Mouse (Mus musculus) right cerebral cortex, adult 18-20 months (tissue): Measurements from ENCODE around the gene Plch2.
"Not testable (repeated sequence)": the region's sequence is repeated elsewhere in the genome, so short reads cannot be mapped to it uniquely, and the experiment has no call there.

ENCODE experiments used
- DNase-seq: peaks from one replicate; pipeline ENCODE4 v3.0.0; 2022; ENCODE audit warnings: mixed read lengths

Plch2 gene

DNA sequence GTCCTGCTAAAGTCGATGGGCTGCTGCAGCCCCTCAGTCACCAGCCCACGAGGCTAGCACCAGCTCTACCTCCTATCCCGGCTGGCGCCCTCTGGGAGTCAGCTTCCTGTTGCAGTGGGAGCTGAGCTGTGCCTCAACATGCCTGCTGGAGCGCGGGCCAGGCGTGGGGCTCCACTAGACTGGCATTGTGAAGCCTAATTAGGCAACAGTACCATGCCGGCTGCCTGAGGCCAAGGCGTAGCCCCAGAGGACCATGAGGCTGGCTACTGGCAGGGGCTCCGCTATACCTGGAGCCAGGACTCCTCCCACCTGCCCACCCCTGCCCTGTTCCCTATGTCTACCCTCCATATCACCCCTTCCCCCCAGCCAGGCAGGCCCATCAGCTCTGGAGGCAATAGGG, at the start of gene Plch2:
Plch2 (minus strand) TSS at position 61 of the 400 bp plus-strand sequence.
- DNase-seq: no peak

DNA sequence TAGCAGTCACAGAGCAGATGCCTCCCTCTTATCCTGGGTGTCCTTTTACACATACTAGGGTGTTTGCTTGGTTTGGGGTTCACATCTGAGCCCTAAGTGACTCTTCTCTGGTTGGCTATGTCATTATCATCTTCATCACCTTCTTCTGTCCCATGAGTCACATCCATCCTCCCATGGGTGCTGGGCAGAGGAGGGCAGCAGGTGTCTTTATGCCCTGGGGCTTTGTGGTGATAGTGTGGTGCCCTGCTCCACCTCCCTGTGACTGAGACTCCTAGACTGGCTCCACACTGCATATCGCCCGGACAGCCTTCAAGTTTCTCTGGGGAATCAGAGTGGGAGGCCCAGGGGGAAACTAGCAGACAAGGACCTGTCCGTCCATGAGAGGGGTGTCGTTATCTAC, 42.0 kb upstream of the Plch2 start:
- DNase-seq: no peak

DNA sequence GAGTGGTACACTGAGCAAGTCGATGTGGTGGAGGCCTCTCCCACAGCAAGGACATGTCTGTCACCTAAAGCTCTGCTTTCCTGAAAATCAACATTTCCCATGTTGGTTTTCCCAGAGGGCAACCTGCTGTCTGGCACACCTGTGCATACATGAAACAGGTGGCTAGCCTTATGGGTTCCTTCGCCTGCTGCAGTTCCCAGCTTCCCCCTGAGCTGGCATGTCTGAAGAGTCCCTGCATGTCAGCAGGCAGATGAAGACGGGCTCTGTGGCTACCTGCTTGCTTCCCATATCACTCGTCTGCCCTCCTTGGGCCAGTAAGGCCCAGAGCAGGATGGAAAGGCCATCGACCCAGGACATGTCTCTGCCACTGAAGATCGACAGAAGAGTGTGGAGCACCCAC, 40.9 kb upstream of the Plch2 start:
- no peak for DNase-seq

DNA sequence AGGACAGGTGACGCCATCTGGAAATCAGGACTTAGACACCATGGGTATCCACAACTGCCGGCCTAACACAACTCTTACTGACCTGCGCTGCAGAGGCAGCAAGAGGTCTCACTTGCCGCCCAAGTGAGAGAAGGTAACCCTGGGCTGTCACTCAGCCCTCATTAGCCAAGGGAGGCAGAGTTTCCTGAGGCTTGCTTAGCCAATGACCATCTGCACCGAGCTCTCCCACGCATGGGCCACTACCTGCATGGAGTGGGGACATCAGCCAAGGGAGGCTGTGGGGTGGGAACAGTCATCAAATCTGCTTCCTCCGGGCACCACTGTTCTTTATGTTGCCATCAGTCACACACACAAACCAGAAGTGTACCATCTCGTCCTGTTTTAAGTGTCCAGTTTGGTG, 39.4 kb upstream of the Plch2 start:
- DNase-seq: no peak

DNA sequence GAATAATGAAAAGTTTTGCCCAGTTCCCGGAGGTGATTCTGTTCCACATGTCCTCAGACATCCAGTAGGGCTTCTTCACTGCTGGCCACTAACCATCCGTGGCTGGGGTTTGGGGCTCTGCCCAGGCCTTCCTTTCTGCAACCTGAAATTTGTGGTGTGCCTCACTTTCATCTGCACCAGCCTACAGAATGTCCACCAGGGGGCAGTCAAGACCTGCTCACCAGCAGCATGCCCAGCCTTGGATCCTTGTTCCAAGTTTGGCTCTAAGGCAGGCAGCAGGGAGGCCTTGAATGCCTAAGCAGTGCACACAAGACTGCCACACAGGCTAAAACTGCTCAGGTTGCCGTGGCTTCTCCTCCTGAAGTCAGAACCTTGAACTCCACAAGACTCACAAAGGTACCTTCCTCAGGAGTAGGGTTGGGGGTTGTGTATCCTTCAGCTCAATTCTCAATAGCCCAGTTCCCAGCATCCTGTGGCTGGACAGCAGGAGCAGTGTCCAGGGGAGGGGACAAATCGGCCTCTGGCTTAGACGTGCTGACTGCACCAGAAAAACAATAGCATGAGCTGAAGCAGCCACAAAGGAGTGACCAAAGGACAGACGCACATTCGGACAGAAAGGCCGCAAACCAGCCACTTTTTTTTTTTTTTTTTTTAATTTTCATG, 38.8 kb upstream of the Plch2 start:
- peak; percentile 90 for DNase-seq

DNA sequence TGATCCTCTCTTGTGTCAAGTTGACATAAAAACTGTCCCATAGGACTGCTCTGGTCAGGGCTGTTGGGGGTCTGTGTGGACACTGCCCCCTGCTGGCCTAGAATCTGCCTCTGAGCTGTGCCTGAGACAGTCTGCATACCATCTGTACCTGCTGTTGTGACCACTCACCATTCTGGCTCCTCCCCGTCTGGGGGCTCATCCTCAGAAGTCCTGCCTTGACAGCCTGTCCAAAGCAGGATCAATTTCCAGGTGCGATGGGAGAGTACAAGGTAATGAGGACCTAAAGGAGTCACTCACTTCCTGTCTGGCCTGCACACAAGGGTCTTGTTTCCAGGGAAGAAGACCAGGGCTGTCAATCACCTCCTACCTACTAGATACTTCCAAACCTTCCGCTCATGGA, 38.0 kb upstream of the Plch2 start:
- no peak for DNase-seq

DNA sequence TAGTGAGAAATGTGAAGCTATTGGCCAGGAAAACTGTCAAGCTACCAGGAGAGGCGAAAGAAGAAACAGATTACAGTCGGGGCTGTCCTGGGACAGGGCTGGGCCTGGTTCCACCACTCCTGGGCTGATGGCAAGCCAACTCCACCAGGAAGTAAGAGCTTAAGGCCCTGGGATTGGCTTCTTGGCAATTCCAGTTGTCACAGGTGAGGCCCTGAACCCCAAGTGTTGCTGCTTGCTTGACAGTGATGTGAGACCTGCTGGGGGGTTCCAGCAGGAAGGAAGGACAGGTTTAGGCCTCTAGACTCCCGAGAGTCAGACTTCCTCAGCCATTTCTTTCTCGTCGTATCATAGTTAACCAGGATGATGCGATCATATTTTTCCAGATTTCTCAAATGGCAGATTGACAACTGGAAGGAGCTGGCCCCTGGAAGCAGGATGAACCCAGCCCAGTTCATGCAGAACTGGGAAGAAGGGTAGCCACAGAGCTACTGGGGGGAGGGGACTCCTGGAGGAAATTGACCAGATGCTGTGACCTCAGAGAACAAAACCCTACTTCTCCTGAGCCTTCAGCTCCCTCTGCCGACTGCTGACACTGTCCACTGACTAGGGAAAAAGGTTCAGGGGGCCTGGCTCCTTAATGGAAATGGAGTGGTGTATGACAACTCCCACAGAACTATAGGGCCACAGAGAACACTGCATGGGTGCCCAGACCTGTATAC, 37.0 kb upstream of the Plch2 start:
- DNase-seq: no peak

DNA sequence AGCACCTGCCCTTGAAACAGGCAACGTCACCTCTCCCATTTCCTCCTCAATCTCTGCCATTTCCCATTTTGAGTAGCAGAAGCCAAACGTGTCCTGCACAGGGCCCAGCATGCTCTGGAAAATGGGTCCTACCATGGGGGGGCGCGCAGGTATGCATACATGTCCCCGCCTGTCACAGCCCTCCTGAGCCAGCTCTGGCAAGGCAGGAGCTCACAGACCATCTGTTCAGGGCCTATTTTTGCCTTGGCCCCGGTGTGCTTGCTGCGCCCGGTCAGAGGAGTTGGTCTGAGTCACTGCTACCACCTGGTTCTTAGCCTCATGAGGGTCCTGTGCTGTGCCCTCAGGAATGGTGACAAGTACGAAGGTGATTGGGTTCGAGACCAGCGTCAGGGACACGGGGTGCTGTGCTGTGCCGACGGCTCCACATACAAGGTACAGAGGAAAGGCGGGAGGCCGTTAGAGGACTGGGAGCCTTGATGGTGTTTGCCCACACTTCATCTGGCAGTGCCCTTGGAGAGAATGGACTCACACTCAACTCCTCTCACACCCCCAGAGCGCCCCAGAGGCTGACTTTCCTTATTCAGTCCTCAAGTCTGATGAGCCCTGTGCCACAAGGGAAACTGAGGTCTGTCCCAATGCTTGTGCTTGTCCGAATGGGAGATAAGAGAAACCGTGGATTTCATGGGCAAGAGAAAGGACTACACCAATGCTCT, 36.3 kb upstream of the Plch2 start:
- DNase-seq: no peak

DNA sequence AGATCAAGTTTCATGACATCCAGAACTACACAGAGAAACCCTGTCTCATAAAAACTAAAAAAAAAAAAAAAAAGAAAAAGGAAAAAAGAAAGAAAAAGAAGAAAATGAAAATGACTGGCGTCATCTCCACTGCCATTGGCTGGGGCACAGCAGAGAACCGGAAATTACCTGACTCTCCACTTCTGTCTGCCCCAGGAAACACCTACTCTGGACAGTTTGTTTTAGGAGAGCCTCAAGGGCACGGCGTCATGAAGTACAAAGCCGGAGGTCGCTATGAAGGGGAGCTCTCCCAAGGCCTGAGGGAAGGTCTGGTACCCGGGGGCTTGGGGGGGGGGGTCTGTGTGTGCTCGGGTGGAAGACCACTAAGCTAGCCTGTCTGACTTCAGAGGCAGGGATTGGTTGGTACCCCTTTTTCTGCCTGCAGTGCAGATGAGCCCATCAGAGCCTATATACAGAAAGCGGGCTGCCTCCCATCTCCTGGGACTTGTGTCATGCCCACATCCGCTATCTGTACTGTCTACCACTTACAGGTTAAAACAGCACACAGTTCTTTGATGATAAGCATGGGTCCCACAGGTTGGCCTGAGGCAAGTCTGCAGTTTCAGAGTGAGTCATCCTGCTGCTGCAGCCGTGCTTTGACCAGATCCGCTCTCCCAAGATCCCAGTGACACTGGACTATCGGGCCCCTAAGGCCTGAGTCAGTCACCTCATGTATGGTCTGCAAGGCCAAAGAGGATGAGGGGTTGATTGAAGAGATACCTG, 34.3 kb upstream of the Plch2 start:
- DNase-seq: no peak

DNA sequence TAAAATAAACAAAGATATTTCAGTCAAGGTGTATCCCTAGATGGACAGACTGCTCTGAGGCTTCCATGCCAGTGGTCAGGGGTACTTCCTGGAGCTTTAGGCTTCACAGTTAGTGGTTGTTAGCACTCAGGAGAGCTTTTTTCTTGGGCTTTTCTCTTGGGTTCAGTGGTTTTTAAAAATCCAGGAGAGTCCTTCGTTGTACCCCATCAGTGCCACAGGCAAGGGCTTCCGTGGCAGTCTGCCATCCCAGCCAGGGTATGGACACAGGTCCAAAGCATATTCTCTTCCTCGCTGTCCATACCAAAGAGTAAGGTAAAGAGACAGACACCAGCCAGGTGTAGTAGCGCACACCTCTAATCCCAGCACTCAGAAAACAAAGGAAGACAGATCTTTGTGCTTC, 33.6 kb upstream of the Plch2 start:
- no peak for DNase-seq

DNA sequence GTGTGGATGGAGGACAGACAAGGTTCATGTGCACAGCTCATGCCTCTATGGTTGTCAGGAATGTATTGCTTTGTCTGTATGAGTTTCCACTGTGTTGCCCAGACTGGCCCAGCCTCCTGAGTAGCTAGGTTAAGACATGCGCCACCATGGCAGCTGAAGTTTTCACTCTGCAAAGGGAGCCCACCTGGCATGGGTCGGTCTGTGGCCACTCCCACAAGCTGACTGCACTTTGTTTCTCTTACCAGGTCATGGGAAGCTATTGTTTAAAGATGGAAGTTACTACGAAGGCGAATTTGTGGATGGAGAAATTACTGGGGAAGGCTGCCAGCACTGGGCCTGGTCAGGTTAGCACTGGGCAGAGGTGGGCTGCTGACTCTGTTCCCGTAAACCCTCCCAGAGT, 32.7 kb upstream of the Plch2 start:
- no peak for DNase-seq

DNA sequence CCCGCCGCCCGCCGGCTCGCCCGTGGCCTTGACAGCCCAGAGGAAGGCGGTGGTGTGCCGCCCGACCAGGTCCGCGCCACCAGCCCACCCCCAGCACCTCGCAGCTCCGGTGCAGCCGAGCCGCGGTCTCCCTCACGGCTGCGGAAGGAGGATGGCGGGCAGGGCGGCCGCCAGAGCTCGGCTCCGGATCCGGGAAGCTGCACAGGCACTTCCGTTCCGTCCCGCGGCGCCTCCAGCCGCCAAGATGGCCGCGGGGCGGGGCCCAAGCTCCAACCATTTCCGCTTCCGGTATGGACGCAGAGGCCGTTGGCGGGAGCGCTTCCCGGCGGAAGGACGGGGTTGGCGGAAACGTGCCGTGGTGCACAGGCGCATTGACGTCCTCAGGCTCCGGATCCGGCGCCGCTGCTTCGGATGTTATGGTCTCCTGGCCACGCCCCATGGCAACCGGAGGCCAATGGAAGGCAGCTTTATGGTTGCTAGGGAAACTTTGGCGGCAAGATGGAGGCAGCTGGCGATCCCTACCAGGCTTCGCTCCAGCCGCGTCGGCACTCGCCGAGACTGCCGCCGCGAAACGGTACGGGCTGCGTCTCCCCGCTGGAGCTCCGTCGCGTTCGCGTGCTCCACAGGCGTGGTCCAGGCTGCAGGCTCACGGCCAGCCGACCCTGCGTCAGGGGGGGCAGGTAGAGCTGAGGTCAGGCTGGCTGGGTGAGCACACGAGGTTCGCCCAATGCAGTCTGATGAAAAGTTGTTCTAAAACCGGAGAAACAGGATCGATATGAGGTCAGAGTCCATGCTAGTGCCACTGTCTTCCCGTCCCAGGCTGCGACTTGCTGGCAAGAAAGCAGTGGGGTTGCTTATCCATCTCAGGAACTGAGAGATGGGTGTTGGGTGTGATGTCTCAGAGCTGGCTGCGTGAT, 29.8 kb upstream of the Plch2 start, which contains the start of the genes Rer1 and Morn1:
Rer1 (minus strand) TSS at position 275 of the 917 bp plus-strand sequence.
Morn1 (plus strand) TSS at position 470 of the 917 bp plus-strand sequence.
- DNase-seq: peak; percentile 100

DNA sequence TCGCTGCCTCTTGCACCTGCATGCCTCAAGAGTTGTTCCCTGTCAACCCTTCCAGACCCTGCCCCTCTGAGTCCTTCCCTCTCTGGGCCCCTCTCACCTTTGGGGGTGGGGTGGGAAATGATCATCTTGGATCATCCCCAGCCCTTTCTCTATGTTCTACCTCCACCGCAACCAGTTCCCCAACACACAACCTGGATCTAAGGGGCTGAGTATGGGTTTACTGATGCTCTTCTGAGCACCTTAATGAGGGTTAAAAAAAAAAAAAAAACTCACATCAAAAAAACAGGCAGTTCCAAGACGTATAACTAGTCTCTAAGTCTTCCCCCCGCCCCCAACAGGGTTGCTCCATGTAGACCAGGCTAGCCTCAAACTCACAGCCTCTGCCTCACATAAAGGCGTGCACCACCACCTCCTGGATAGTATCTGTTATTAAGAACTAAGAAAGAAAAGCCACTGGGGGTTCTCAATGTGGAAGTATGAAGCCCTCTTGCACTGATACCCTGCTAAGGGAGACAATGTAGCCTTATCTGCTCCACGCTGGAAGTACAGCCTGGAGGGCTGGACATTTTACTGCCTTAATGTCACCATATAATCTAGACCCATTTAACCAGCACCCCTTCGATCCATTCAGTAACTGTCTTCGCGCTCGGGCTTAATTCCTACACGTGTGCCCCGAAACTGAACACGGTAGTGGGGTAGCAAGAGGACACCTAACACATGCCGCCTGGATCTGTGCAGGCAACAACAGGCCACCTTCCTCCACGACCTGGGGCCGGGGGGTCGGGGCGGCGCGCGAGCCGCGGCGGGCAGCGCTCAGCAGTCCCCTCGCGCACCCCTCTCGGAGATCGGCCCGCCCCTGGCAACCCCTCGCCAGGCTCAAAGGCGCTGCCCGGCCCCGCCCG, 28.9 kb upstream of the Plch2 start:
- DNase-seq: no peak

DNA sequence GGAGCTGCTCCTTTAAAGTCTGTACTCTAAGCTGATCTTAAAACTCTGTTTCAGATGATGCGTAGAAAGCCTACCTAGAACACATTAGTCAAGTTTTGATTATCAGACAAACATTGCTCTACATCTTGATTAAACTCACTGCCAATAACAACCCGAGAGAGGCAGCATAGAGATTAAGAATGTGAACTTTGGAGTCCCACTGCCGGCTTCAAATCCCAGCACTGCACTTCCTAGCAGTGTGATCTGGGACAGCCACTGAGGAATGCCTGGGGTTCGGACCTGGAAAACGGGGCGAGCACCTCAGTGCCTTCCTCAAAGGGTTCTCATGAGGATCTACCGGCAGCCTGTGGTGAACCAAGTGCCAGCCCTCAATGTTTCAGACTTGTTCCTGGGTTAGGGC, 27.8 kb upstream of the Plch2 start:
- no peak for DNase-seq

DNA sequence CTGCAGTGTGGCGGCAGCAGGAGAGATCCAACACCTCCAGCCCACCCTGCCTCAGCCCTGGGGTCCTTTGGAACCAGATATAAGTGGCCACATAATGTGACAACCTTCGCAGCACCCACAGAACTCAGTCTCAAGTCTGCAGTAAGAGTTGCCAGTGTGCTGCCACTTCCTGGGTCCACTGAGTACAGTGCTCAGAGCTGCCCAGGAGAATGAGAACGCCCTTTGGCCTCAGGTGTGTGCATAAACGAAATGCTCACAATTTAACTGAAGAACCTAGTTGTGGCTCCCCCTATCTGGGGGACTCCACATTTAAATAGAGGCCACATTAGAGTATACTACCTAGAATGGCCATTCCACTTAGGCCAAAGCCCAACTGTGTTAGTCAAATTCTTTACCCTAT, 27.0 kb upstream of the Plch2 start:
- DNase-seq: no peak

DNA sequence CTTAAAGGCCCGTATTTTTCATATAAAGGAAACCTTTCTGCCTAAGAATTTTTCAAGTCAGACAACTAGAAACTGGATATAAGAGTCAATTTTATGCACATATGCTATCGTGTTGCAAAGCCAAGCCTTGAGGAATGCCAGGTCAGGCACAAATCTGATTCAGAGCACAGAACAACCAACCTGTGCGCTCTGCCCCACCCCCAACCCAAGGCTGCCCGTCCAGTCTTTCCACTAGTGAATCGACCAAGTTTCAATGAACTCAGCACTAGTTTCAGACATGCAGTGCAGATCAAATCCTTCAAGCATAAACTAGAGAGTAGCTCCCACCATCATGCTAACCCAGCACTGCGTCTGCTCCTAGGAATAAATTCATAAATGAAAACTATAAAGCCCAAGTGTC, 23.1 kb upstream of the Plch2 start:
- no peak for DNase-seq

DNA sequence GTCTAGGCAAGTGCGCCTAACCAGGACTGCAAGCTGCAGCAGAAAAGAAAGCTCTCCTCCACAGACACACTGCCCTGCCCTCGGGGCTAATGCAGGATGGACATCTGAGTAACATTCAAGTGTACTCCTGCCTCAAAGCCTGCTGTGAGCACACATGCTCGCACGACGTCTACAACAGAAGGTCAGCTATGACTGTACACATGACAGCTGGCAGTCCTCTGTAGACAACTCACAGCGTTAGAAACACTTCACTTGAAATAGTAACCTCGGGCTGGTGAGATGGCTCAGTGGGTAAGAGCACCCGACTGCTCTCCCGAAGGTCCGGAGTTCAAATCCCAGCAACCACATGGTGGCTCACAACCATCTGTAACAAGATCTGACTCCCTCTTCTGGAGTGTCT, 22.2 kb upstream of the Plch2 start:
- DNase-seq: not testable (repeated sequence)

DNA sequence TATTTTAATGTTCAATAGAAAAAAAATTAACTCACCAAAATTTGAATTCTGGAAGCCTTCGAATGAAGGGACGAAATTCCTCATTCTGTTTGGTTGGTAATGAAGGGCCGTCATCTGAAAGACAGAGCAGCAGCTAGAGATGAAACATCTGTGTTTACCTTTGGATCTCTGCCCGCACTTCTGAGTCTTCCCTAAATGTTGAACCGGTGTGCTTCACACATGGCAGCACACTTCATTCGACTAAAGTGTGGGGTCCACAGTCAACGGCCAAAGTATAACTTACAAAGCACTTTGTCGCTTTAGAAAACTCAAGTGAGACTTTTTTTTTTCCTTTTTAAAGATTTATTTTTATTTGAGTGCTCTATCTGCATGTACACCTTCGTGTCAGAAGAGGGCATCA, 20.1 kb upstream of the Plch2 start:
- no peak for DNase-seq

DNA sequence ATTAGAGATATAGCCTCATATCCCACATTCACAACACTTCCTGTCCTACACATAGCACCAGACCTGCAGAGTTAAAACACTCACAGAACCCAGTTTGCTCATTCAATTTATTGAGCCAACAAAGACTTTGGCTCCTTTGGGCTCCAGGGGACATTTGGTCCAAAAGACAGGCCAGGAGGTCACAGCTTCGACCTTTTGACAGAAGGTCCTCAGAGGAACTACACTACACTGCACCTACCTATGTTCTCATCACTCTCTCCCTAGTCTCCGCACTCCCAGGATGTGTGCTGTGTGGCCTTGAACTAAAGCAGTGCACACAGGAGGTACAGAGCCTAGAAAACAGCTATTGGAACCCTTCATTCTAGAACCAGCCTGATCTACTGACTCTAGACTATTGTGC, 19.2 kb upstream of the Plch2 start:
- DNase-seq: no peak

DNA sequence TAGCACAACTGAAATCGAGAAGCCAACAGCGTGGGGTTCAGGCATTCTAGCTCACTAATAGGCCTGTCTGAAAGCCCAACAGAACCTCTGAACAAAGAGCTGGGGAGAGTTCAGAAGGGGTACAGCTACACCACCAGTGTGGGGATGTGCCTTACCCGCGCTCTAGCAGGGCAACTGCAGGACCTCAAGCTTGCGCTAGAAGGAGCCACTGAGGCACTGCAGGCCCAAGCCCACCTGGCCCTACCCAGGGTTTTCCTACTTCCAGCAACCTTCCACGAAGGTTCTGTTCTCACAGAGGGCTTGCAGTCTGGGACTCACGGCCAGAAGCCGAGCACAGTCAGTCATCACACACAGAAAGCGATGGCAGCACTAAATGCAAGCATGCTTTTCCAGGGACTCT, 18.6 kb upstream of the Plch2 start:
- DNase-seq: no peak

DNA sequence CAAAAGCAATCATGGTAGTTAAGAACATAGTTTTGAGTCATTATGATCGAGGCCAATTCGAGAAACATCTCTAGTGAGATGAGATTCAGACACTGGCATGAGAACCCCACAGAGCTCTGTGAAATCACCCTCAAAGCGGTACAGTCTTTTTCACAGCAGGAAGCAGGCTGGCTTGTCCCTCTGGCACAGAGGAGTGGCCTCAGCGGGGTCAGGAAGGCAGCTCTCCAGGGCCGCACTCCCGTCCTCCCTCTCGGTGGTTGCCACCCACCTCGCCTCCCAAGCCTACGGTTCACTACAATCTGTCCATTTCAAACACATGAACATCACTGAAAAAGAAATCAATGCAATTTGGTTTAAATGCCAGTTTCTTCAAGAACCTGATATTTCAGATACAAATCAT, 17.8 kb upstream of the Plch2 start:
- no peak for DNase-seq
